Mouse (Mus musculus): ENCODE results near the gene Sun5. TPM values are rescaled to one million over a fixed set of nuclear protein-coding genes. Genes with fewer than 3 reads are reported as not detected.

Gene Sun5
- not detected in 2 replicates for polyA plus RNA-seq (2014; fragmentation: Nextera tagmentation; extraction: Ambion mirVana)

GRCm38 (mm10) chr2:153870984-153871383 lies at the start of gene Sun5:
Sun5 (minus strand) TSS chr2:153871084.
- Histone ChIP-seq H3K27me3 (ENCODE audit: control insufficient read depth, insufficient read depth, low read length) (no peaks in the 10 kb centered on the region), H3K4me1 (ENCODE audit: control insufficient read depth, insufficient read depth, low read length) (no peaks in the 10 kb centered on the region), H3K9ac (ENCODE audit: low read length) (no peak within 1 kb of the TSS), H3K4me2 (no peak within 1 kb of the TSS), H3K27ac (ENCODE audit: low read depth, low read length) (no peak within 1 kb of the TSS), H3K4me3 (ENCODE audit: low read depth, low read length) (no peak within 1 kb of the TSS), H3K36me3 (ENCODE audit: control insufficient read depth, insufficient read depth, low read length) (no peaks in the 10 kb centered on the region), H3K9me3 (ENCODE audit: control insufficient read depth, low read length) (no peaks in the 10 kb centered on the region)
- 86% methylated on average over 4 of the region's 4 CpGs for WGBS
- ATAC-seq (ENCODE audit: low FRiP score) (no peak), DNase-seq (ENCODE audit: low spot score, missing footprints) (no peak)

DNA sequence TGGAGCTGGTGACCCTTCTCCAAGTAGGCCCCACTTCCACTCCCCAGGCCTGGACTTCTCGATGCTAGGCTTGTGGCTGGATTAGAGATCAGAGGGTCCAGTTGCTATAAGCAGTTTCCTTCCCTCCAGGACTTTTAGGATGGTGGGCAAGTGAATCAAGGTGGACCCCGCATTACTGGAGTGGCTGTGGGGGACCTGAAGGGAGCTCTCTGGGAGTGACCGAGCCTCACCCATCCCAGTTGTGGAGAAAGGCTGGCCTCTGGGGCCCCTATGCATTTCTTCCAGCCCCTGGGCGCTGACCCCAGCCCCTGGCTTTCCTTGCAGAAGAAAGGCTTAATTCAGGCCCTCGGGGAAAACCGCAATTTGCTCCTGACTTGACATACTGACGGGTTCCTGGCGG lies 47.0 kb upstream of the Sun5 start, which contains the start of gene Bpifb3:
Gene Bpifb3, plus strand, starts transcription at position 301 of the 400 bp plus-strand sequence.
- H3K4me3 ChIP-seq (ENCODE audit: low read depth, low read length), result no peak within 1 kb of the TSS
- ATAC-seq (ENCODE audit: low FRiP score), result no peak
- 71% methylated on average over 8 of the region's 8 CpGs for WGBS
- H3K4me2 ChIP-seq, result no peak within 1 kb of the TSS
- DNase-seq (ENCODE audit: low spot score, missing footprints), result no peak
- H3K36me3 ChIP-seq (ENCODE audit: control insufficient read depth, insufficient read depth, low read length), result no peaks in the 10 kb centered on the region
- H3K4me1 ChIP-seq (ENCODE audit: control insufficient read depth, insufficient read depth, low read length), result 0 out of 2 replicates have a peak, but pooled peaks cover 3% of the 10 kb centered on the region
- no peaks in the 10 kb centered on the region for H3K9me3 ChIP-seq (ENCODE audit: control insufficient read depth, low read length)
- no peaks in the 10 kb centered on the region for H3K27me3 ChIP-seq (ENCODE audit: control insufficient read depth, insufficient read depth, low read length)
- H3K9ac ChIP-seq (ENCODE audit: low read length), result no peak within 1 kb of the TSS
- H3K27ac ChIP-seq (ENCODE audit: low read depth, low read length), result no peak within 1 kb of the TSS

DNA sequence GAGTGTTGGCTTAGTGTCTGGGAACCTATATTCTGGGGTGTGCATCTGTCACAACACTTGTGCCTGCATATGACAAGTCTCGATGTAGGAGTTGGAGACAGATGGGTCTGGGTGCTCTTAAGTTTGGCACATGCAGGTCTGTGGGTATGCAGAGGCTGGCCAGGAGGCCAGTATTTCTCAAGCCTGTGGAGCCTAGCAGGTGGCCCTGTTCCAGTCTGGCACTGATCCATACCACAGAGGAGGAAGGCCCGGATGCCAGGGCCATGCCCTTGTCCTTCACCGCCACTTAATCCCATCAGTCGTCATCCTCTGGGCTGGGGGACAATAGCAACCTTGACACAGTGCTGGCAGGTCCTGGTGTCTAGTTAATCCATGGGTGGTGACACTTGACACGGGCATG lies 43.3 kb upstream of the Sun5 start:
- ATAC-seq (ENCODE audit: low FRiP score), result no peak
- H3K36me3 ChIP-seq (ENCODE audit: control insufficient read depth, insufficient read depth, low read length), result no peaks in the 10 kb centered on the region
- no peak for DNase-seq (ENCODE audit: low spot score, missing footprints)
- no peak overlapping the region for H3K4me3 ChIP-seq (ENCODE audit: low read depth, low read length)
- no peaks in the 10 kb centered on the region for H3K9me3 ChIP-seq (ENCODE audit: control insufficient read depth, low read length)
- H3K9ac ChIP-seq (ENCODE audit: low read length), result no peak overlapping the region
- H3K27ac ChIP-seq (ENCODE audit: low read depth, low read length), result no peak overlapping the region
- H3K27me3 ChIP-seq (ENCODE audit: control insufficient read depth, insufficient read depth, low read length), result no peaks in the 10 kb centered on the region
- H3K4me1 ChIP-seq (ENCODE audit: control insufficient read depth, insufficient read depth, low read length), result 0 out of 2 replicates have a peak, but pooled peaks cover 3% of the 10 kb centered on the region
- 50% methylated on average over 5 of the region's 5 CpGs for WGBS
- H3K4me2 ChIP-seq, result no peak overlapping the region

GRCm38 (mm10) chr2:153906626-153907025 lies 35.7 kb upstream of the Sun5 start:
- H3K27ac ChIP-seq (ENCODE audit: low read depth, low read length), result no peak overlapping the region

DNA sequence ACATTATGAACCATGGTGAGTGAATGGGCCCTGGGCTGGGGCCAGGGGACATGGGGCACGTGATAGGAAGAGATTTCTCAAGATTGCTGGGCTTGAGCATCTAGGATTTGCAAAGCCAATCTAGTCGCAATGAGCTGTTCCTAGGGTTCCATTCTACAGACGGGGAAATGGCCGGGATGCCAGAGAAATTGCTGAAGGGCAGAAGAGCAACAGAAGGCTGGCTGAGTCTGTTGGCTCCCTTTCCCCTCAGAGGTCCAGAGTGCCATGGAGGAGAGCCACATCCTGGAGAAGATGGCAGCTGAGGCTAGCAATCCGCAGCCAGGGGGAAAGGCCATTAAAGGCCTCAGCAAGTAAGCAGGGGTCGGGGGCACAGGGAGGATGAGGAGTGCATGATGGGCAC lies 31.8 kb upstream of the Sun5 start:
- H3K9ac ChIP-seq (ENCODE audit: low read length), result no peak overlapping the region
- no peak overlapping the region for H3K4me3 ChIP-seq (ENCODE audit: low read depth, low read length)
- H3K4me1 ChIP-seq (ENCODE audit: control insufficient read depth, insufficient read depth, low read length), result no peaks in the 10 kb centered on the region
- H3K27ac ChIP-seq (ENCODE audit: low read depth, low read length), result no peak overlapping the region
- H3K4me2 ChIP-seq, result no peak overlapping the region
- WGBS, result 77% methylated on average over 6 of the region's 6 CpGs
- no peaks in the 10 kb centered on the region for H3K36me3 ChIP-seq (ENCODE audit: control insufficient read depth, insufficient read depth, low read length)
- no peak for ATAC-seq (ENCODE audit: low FRiP score)
- H3K9me3 ChIP-seq (ENCODE audit: control insufficient read depth, low read length), result no peaks in the 10 kb centered on the region
- no peak for DNase-seq (ENCODE audit: low spot score, missing footprints)
- H3K27me3 ChIP-seq (ENCODE audit: control insufficient read depth, insufficient read depth, low read length), result no peaks in the 10 kb centered on the region

More at GRCm38 (mm10) chr2:153906626-153907025, 35.7 kb upstream of the Sun5 start:
- 89% methylated on average over 4 of the region's 4 CpGs for WGBS
- DNase-seq (ENCODE audit: low spot score, missing footprints), result no peak
- no peak overlapping the region for H3K9ac ChIP-seq (ENCODE audit: low read length)
- no peaks in the 10 kb centered on the region for H3K4me1 ChIP-seq (ENCODE audit: control insufficient read depth, insufficient read depth, low read length)
- no peaks in the 10 kb centered on the region for H3K27me3 ChIP-seq (ENCODE audit: control insufficient read depth, insufficient read depth, low read length)
- no peak overlapping the region for H3K4me3 ChIP-seq (ENCODE audit: low read depth, low read length)
- H3K4me2 ChIP-seq, result no peak overlapping the region
- no peak for ATAC-seq (ENCODE audit: low FRiP score)
- H3K9me3 ChIP-seq (ENCODE audit: control insufficient read depth, low read length), result no peaks in the 10 kb centered on the region
- no peaks in the 10 kb centered on the region for H3K36me3 ChIP-seq (ENCODE audit: control insufficient read depth, insufficient read depth, low read length)

DNA sequence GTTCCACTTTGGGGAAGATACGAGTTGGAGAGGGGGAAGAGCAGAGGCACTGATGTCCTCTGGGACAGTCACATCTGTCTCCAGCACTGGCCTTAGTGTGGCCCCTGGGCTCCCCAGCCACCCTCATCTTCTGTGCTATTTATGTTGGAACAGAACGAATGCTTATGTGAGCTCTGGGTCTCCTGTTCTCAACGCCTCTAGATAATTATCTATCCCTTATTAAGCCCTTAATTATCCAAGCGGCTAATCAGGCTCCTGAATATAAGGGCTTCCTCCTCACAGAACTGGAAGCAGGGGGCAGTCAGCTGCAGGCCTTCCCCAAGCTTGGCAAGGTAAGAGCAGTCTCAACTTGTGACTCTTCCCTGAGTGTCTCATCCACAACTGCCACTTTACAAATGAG lies 29.2 kb upstream of the Sun5 start, which contains the start of gene Bpifb6:
Gene Bpifb6, plus strand, starts transcription at position 301 of the 400 bp plus-strand sequence.
- no peak within 1 kb of the TSS for H3K27ac ChIP-seq (ENCODE audit: low read depth, low read length)
- ATAC-seq (ENCODE audit: low FRiP score) (no peak), DNase-seq (ENCODE audit: low spot score, missing footprints) (no peak)
- H3K36me3 ChIP-seq (ENCODE audit: control insufficient read depth, insufficient read depth, low read length), result no peaks in the 10 kb centered on the region
- H3K4me3 ChIP-seq (ENCODE audit: low read depth, low read length), result no peak within 1 kb of the TSS
- no peaks in the 10 kb centered on the region for H3K9me3 ChIP-seq (ENCODE audit: control insufficient read depth, low read length)
- H3K4me2 ChIP-seq, result no peak within 1 kb of the TSS
- no peaks in the 10 kb centered on the region for H3K27me3 ChIP-seq (ENCODE audit: control insufficient read depth, insufficient read depth, low read length)
- no peaks in the 10 kb centered on the region for H3K4me1 ChIP-seq (ENCODE audit: control insufficient read depth, insufficient read depth, low read length)
- WGBS, result 78% methylated on average over 4 of the region's 4 CpGs
- no peak within 1 kb of the TSS for H3K9ac ChIP-seq (ENCODE audit: low read length)

DNA sequence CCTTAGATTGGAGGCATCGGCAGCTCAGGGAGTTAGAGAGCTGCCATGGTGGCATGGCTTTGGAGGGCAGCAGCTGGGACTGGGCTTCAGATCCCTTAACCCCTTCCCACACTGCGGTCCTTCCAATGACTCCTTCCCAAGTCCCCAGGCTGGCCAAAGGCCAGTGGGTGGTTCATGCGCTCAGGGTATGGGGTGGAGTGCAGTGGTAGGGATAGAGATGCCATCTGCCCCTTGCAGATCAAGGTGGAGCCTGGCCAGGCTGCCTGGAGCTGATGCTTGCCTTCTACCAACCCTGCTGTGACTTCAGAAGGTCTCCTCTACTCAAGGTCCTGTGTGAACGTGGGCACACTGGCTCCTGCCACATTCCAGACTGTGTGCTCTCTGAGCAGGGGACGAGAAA lies 28.2 kb upstream of the Sun5 start:
- H3K27ac ChIP-seq (ENCODE audit: low read depth, low read length), result no peak overlapping the region
- no peaks in the 10 kb centered on the region for H3K27me3 ChIP-seq (ENCODE audit: control insufficient read depth, insufficient read depth, low read length)
- H3K4me2 ChIP-seq, result no peak overlapping the region
- H3K4me1 ChIP-seq (ENCODE audit: control insufficient read depth, insufficient read depth, low read length), result no peaks in the 10 kb centered on the region
- H3K9me3 ChIP-seq (ENCODE audit: control insufficient read depth, low read length), result no peaks in the 10 kb centered on the region
- no peak overlapping the region for H3K4me3 ChIP-seq (ENCODE audit: low read depth, low read length)
- no peak overlapping the region for H3K9ac ChIP-seq (ENCODE audit: low read length)
- no peaks in the 10 kb centered on the region for H3K36me3 ChIP-seq (ENCODE audit: control insufficient read depth, insufficient read depth, low read length)
- 84% methylated on average over 5 of the region's 5 CpGs for WGBS
- ATAC-seq (ENCODE audit: low FRiP score), result no peak
- DNase-seq (ENCODE audit: low spot score, missing footprints), result no peak

GRCm38 (mm10) chr2:153874745-153875144 lies 3.9 kb upstream of the Sun5 start, which contains the start of gene Bpifb2:
Bpifb2 (plus strand) TSS chr2:153875045.
- Histone ChIP-seq H3K4me1 (ENCODE audit: control insufficient read depth, insufficient read depth, low read length) (no peaks in the 10 kb centered on the region), H3K9ac (ENCODE audit: low read length) (no peak within 1 kb of the TSS), H3K9me3 (ENCODE audit: control insufficient read depth, low read length) (no peaks in the 10 kb centered on the region), H3K27ac (ENCODE audit: low read depth, low read length) (no peak within 1 kb of the TSS), H3K27me3 (ENCODE audit: control insufficient read depth, insufficient read depth, low read length) (no peaks in the 10 kb centered on the region), H3K36me3 (ENCODE audit: control insufficient read depth, insufficient read depth, low read length) (no peaks in the 10 kb centered on the region), H3K4me3 (ENCODE audit: low read depth, low read length) (no peak within 1 kb of the TSS), H3K4me2 (no peak within 1 kb of the TSS)
- DNase-seq (ENCODE audit: low spot score, missing footprints), result no peak
- WGBS, result 76% methylated on average over 9 of the region's 9 CpGs
- ATAC-seq (ENCODE audit: low FRiP score), result no peak

DNA sequence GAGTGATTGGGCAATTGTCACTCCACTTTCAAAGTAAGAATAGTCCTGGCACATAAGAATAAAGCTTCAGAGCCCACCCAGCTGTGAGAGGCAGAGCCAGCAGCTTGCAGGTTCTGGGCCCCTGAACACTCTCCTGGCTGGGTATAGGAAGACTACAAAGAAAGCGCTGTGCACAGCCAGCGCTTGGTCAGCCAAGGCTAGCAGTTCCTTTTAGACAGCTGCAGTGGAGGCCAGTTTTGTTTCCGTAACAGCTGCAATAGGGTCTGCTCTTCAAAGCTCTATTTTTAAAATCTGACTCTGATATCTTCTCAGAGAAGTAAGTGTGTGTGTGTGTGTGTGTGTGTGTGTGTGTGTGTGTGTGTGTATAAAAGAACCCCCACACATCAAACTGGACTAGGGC lies 8.9 kb downstream of the Sun5 start:
- no peaks in the 10 kb centered on the region for H3K9me3 ChIP-seq (ENCODE audit: control insufficient read depth, low read length)
- no peak overlapping the region for H3K4me2 ChIP-seq
- no peak overlapping the region for H3K9ac ChIP-seq (ENCODE audit: low read length)
- ATAC-seq (ENCODE audit: low FRiP score), result no peak
- no peak for DNase-seq (ENCODE audit: low spot score, missing footprints)
- H3K4me1 ChIP-seq (ENCODE audit: control insufficient read depth, insufficient read depth, low read length), result no peaks in the 10 kb centered on the region
- no peaks in the 10 kb centered on the region for H3K36me3 ChIP-seq (ENCODE audit: control insufficient read depth, insufficient read depth, low read length)
- no peak overlapping the region for H3K27ac ChIP-seq (ENCODE audit: low read depth, low read length)
- WGBS, result 67% methylated on average over 3 of the region's 3 CpGs
- no peaks in the 10 kb centered on the region for H3K27me3 ChIP-seq (ENCODE audit: control insufficient read depth, insufficient read depth, low read length)
- no peak overlapping the region for H3K4me3 ChIP-seq (ENCODE audit: low read depth, low read length)
